7 mouse cellular contexts compared by ENCODE assay signal in the genomic region with DNA sequence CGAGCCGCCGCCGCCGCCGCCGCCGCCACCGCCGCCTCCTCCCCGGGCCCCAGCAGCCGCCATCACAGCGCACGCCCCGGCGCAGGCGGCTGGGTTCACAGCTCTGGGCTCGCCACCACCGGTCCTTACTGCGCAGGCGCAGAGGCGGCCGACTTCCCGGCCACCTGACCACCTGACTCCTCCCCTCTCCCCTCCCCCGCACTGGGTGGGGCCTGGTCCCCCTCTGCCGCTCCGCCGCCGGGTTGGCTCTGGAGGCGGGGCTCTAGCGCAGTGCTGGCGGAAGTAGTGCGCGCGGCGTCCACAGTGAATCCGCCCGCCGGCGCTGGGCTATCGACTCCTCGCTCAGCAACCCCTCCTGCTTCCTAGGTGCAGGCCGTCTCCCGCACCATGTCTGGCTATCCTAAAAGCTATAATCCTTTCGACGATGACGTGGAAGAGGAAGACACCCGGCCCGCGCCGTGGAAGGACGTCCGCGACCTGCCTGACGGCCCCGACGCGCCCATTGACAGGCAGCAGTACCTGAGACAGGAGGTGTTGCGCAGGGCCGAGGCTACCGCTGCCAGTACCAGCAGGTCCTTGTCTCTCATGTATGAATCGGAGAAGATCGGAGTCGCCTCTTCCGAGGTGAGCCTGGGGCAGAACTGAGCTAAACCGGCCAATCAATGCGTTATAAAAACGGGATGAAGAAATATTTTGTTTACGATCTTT. TPM values are rescaled to one million over a fixed set of nuclear protein-coding genes. Genes with fewer than 3 reads are reported as not detected.
A peak's percentile ranks its signal among the peaks of the same experiment; 100 is the strongest.
DNase-seq lines count a peak whose midpoint lies in the region; ATAC-seq lines count a peak whose summit lies in the region.

A gene (plus strand): TSS at position 251 of the 708 bp plus-strand sequence.
A gene (minus strand): TSS at position 579 of the 708 bp plus-strand sequence.

- no peaks in the 10 kb centered on the region for H3K27me3 ChIP-seq in embryonic facial prominence, embryonic 11.5 days (ENCODE audit: control insufficient read depth, insufficient read depth, low read length)
- H3K27me3 ChIP-seq in limb, embryonic 10.5 days (ENCODE audit: low read depth, poor library complexity, severe bottlenecking) = no peaks in the 10 kb centered on the region
- no peaks in the 10 kb centered on the region for H3K27me3 ChIP-seq in midbrain, embryonic 13.5 days

- H3K36me3 ChIP-seq in embryonic facial prominence, embryonic 11.5 days (replicated peaks; ENCODE audit: control insufficient read depth, insufficient read depth, low read depth, low read length) = no peaks in the 10 kb centered on the region
- peaks cover 12% of the 10 kb centered on the region; the same call in 1 of the 2 replicates for H3K36me3 ChIP-seq in limb, embryonic 10.5 days
- peaks cover 17% of the 10 kb centered on the region for H3K36me3 ChIP-seq in midbrain, embryonic 13.5 days

- no peak within 1 kb of the TSS for H3K27ac ChIP-seq in embryonic facial prominence, embryonic 11.5 days (replicated peaks; ENCODE audit: low read depth, low read length)
- H3K27ac ChIP-seq in limb, embryonic 10.5 days = peak within 1 kb of the TSS; percentile 86
- H3K27ac ChIP-seq in midbrain, embryonic 13.5 days = peak within 1 kb of the TSS; percentile 92

- ATAC-seq in embryonic facial prominence, embryonic 11.5 days (replicated peaks; ENCODE audit: insufficient number of reproducible peaks, low FRiP score, low TSS enrichment, low read depth) = peak; percentile 97
- peak; percentile 94 for ATAC-seq in granulocyte monocyte progenitor cell, adult 5-6 weeks (replicated peaks; ENCODE audit: poor library complexity, severe bottlenecking)
- ATAC-seq in midbrain, embryonic 13.5 days = peak; percentile 98

- H3K9ac ChIP-seq in embryonic facial prominence, embryonic 11.5 days (replicated peaks; ENCODE audit: low read length) = peak within 1 kb of the TSS; percentile 76
- peak within 1 kb of the TSS; percentile 83 for H3K9ac ChIP-seq in midbrain, embryonic 13.5 days (replicated peaks)

- 1% methylated on average over 57 of the region's 69 CpGs for WGBS in embryonic facial prominence, embryonic 11.5 days
- under 1% methylated on average over 69 of the region's 69 CpGs for WGBS in limb, embryonic 10.5 days
- under 1% methylated on average over 44 of the region's 69 CpGs for WGBS in midbrain, embryonic 13.5 days

- peak; percentile 100 for DNase-seq in adrenal gland, postnatal 14 days
- peak; percentile 99 for DNase-seq in embryonic facial prominence, embryonic 11.5 days (ENCODE audit: low spot score)
- DNase-seq in kidney, adult 11 months = peak; percentile 99
- peak; percentile 100 for DNase-seq in limb, embryonic 10.5 days (ENCODE audit: low spot score)
- DNase-seq in spleen, adult 12 weeks (ENCODE audit: low spot score) = peak; percentile 100

- H3K4me2 ChIP-seq in embryonic facial prominence, embryonic 11.5 days (ENCODE audit: low read depth, low read length) = peak within 1 kb of the TSS; percentile 62
- H3K4me2 ChIP-seq in midbrain, embryonic 13.5 days (replicated peaks) = peak within 1 kb of the TSS; percentile 72

- H3K9me3 ChIP-seq in embryonic facial prominence, embryonic 11.5 days (replicated peaks; ENCODE audit: control insufficient read depth, low read length) = no peaks in the 10 kb centered on the region
- no peaks in the 10 kb centered on the region for H3K9me3 ChIP-seq in limb, embryonic 10.5 days (replicated peaks)
- no peaks in the 10 kb centered on the region for H3K9me3 ChIP-seq in midbrain, embryonic 13.5 days

- H3K4me3 ChIP-seq in embryonic facial prominence, embryonic 11.5 days (ENCODE audit: low read depth, low read length) = peak within 1 kb of the TSS; percentile 79
- H3K4me3 ChIP-seq in limb, embryonic 10.5 days = peak within 1 kb of the TSS; percentile 85
- peak within 1 kb of the TSS; percentile 82 for H3K4me3 ChIP-seq in midbrain, embryonic 13.5 days (replicated peaks)

- no peaks in the 10 kb centered on the region for H3K4me1 ChIP-seq in embryonic facial prominence, embryonic 11.5 days (ENCODE audit: control insufficient read depth, insufficient read depth, low read length)
- H3K4me1 ChIP-seq in limb, embryonic 10.5 days = peaks cover 23% of the 10 kb centered on the region
- H3K4me1 ChIP-seq in midbrain, embryonic 13.5 days (replicated peaks) = peaks cover 38% of the 10 kb centered on the region

RNA-seq across cellular contexts. Expression of the first gene that starts in this region (rescaled TPM):
- total RNA-seq in adrenal gland, postnatal 14 days (2021) = 22.9 TPM in 2 replicates
- 7.0 and 7.2 TPM in 2 replicates for polyA plus RNA-seq in embryonic facial prominence, embryonic 11.5 days (2014; fragmentation: Nextera tagmentation; extraction: Ambion mirVana)
- 18.4 and 21.0 TPM in 2 replicates for total RNA-seq in granulocyte monocyte progenitor cell, adult 5-6 weeks (2014; fragmentation: Nextera tagmentation)
- 14.8 and 20.3 TPM in 2 replicates for total RNA-seq in granulocyte monocyte progenitor cell, adult 5-6 weeks (2017)
- 8.5 and 11.7 TPM in 2 replicates for polyA plus RNA-seq in limb, embryonic 10.5 days (2016; fragmentation: Nextera tagmentation; extraction: Ambion mirVana)
- polyA plus RNA-seq in midbrain, embryonic 13.5 days (2015; fragmentation: Nextera tagmentation; extraction: Ambion mirVana) = 21.2 and 23.3 TPM in 2 replicates

RNA-seq across cellular contexts. Expression of the second gene that starts in this region (rescaled TPM):
- 71.7 and 73.6 TPM in 2 replicates for total RNA-seq in adrenal gland, postnatal 14 days (2021)
- polyA plus RNA-seq in embryonic facial prominence, embryonic 11.5 days (2014; fragmentation: Nextera tagmentation; extraction: Ambion mirVana) = 29.9 and 33.9 TPM in 2 replicates
- total RNA-seq in granulocyte monocyte progenitor cell, adult 5-6 weeks (2014; fragmentation: Nextera tagmentation) = 52.5 and 78.2 TPM in 2 replicates
- total RNA-seq in granulocyte monocyte progenitor cell, adult 5-6 weeks (2017) = 28.3 and 29.5 TPM in 2 replicates
- polyA plus RNA-seq in limb, embryonic 10.5 days (2016; fragmentation: Nextera tagmentation; extraction: Ambion mirVana) = 30.1 and 37.6 TPM in 2 replicates
- 62.7 and 67.5 TPM in 2 replicates for polyA plus RNA-seq in midbrain, embryonic 13.5 days (2015; fragmentation: Nextera tagmentation; extraction: Ambion mirVana)
